Mouse (Mus musculus) embryo, embryonic 9.5 days (tissue): Measurements from ENCODE around the gene Ebf3.
A peak's percentile ranks its signal among the peaks of the same experiment; 100 is the strongest.

ENCODE experiments used
- DNase-seq: peaks from one replicate; pipeline ENCODE4 v3.0.0-alpha.2; 2017; ENCODE audit errors: extremely low spot score

Ebf3 gene

GRCm38 (mm10) chr7:137313904-137314691, at the start of gene Ebf3:
TSS of gene Ebf3 (minus strand) at chr7:137314445.
- DNase-seq: peak; percentile 90

- DNase-seq: no peak
Measured at GRCm38 (mm10) chr7:137346860-137347259, 32.6 kb upstream of the Ebf3 start.

- no peak for DNase-seq
Measured at GRCm38 (mm10) chr7:137346068-137346467, 31.8 kb upstream of the Ebf3 start.

- no peak for DNase-seq
Measured at GRCm38 (mm10) chr7:137333951-137334350, 19.7 kb upstream of the Ebf3 start.

GRCm38 (mm10) chr7:137322926-137323325, 8.7 kb upstream of the Ebf3 start:
- no peak for DNase-seq

GRCm38 (mm10) chr7:137321961-137322784, 7.9 kb upstream of the Ebf3 start:
- no peak for DNase-seq

- DNase-seq: peak; percentile 83
Measured at GRCm38 (mm10) chr7:137321141-137321813, 7.0 kb upstream of the Ebf3 start.

GRCm38 (mm10) chr7:137320320-137320719, 6.1 kb upstream of the Ebf3 start:
- no peak for DNase-seq

GRCm38 (mm10) chr7:137318924-137319885, 5.0 kb upstream of the Ebf3 start:
- peak; percentile 74 for DNase-seq

- peak; percentile 43 for DNase-seq
Measured at GRCm38 (mm10) chr7:137318383-137318775, 4.1 kb upstream of the Ebf3 start.

GRCm38 (mm10) chr7:137317659-137318382, 3.6 kb upstream of the Ebf3 start:
- DNase-seq: no peak

GRCm38 (mm10) chr7:137316926-137317658, 2.8 kb upstream of the Ebf3 start:
- peak; percentile 65 for DNase-seq

GRCm38 (mm10) chr7:137316181-137316925, 2.1 kb upstream of the Ebf3 start:
- DNase-seq: no peak

- DNase-seq: no peak
Measured at GRCm38 (mm10) chr7:137315544-137315940, 1.3 kb upstream of the Ebf3 start.

GRCm38 (mm10) chr7:137314710-137315543, 682 bp upstream of the Ebf3 start:
- DNase-seq: no peak

GRCm38 (mm10) chr7:137313183-137313903, 902 bp downstream of the Ebf3 start:
- peak; percentile 68 for DNase-seq

- DNase-seq: no peak
Measured at GRCm38 (mm10) chr7:137312933-137313182, 1.4 kb downstream of the Ebf3 start.
